Comparison of ENCODE assay signal across 8 mouse cellular contexts in the genomic region with DNA sequence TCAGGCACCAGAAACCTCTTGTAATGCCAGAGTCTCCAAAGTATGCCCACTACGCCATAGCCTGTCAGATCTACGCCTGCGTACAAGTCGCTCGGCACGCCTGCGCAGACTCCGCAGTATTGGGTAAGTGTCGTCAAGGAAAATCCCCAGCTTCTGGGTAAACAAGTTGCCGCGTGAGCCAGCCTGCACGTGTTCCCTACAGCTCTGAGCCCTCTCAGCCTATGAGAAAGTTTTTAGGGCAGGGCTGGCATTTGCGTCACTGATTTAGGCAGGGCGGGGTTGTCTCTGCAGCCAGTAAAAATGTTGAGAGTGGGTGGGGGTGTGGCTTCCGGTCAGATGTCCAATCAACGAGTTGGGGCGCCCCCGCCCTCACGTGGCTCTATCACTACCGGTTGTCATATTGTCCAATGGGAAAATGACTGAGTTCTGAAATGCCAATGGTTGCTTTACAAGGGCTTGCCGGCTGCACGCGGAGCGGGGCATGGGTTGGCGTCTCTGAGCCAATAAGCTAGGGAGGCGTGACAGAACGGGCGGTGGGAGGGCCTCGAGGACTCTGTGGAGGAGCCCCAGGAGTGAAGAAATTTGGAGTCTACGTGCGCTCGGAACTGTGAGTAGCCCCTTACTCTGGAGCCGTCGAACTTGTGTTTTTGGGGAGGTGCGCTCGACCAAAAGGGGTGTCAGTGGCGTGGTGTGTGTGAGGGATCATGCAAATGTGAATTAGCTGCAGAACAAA. TPM values are rescaled to one million over a fixed set of nuclear protein-coding genes. Genes with fewer than 3 reads are reported as not detected.
DNase-seq lines count a peak whose midpoint lies in the region; ATAC-seq and TF ChIP-seq lines count a peak whose summit lies in the region.

A gene (plus strand): TSS at position 521 of the 733 bp plus-strand sequence.

- peak; percentile 48; the same call in 1 of the 2 replicates for TF ChIP-seq POLR2A in CH12.LX (IDR thresholded peaks at IDR 0.05; ENCODE audit: low read depth, low read length)
- TF ChIP-seq POLR2A in testis, adult 2 months (IDR thresholded peaks at IDR 0.05; ENCODE audit: control insufficient read depth, low read depth, low read length): peak; percentile 90

- dilution Hi-C loops in CH12.LX (cut with MboI; ENCODE audit: extremely low pct_ligation_motif_present, extremely low pct_unique_long_range_greater_than_20kb, low sequenced_read_pairs): no loop called here

- H3K9ac ChIP-seq in CH12.LX (ENCODE audit: insufficient read depth, low read depth): peak within 1 kb of the TSS; percentile 54
- H3K9ac ChIP-seq in forebrain, embryonic 11.5 days (ENCODE audit: low read length): peak within 1 kb of the TSS; percentile 46
- peak within 1 kb of the TSS; percentile 93 for H3K9ac ChIP-seq in heart, embryonic 16.5 days (ENCODE audit: low read length)
- peak within 1 kb of the TSS; percentile 77 for H3K9ac ChIP-seq in liver, embryonic 16.5 days (ENCODE audit: low read depth, low read length)
- H3K9ac ChIP-seq in neural tube, embryonic 13.5 days: peak within 1 kb of the TSS; percentile 64

- 0% methylated on average over 37 of the region's 37 CpGs for WGBS in forebrain, embryonic 11.5 days
- under 1% methylated on average over 37 of the region's 37 CpGs for WGBS in heart, embryonic 16.5 days
- WGBS in liver, embryonic 16.5 days (ENCODE audit: insufficient replicate concordance): under 1% methylated on average over 37 of the region's 37 CpGs
- WGBS in neural tube, embryonic 13.5 days: under 1% methylated on average over 37 of the region's 37 CpGs

- DNase-seq in CH12.LX (ENCODE audit: extremely low read depth): peak; percentile 100
- DNase-seq in c-Kit-positive CD71-positive TER-119-negative erythroid progenitor cells, embryonic 14.5 days (ENCODE audit: low read depth): peak; percentile 98
- DNase-seq in forebrain, embryonic 11.5 days (ENCODE audit: low spot score): peak; percentile 99
- DNase-seq in kidney, postnatal 36 days: peak; percentile 99 to 100

- TF ChIP-seq CTCF in CH12.LX (conservative IDR thresholded peaks at IDR 0.05 in 1 of 2, IDR thresholded peaks at IDR 0.05 in 1 of 2; ENCODE audit: low read depth in 2 of 2, low read length in 2 of 2): no peak
- no peak for TF ChIP-seq CTCF in testis, adult 2 months (IDR thresholded peaks at IDR 0.05; ENCODE audit: control insufficient read depth, insufficient read depth, insufficient replicate concordance, low read depth, low read length)

- H3K27ac ChIP-seq in CH12.LX (ENCODE audit: insufficient read depth, low read depth): peak within 1 kb of the TSS; percentile 62
- H3K27ac ChIP-seq in forebrain, embryonic 11.5 days (ENCODE audit: low read depth, low read length): peak within 1 kb of the TSS; percentile 55; the same call in 1 of the 2 replicates
- peak within 1 kb of the TSS; percentile 99 for H3K27ac ChIP-seq in heart, embryonic 16.5 days (ENCODE audit: low read length)
- peak within 1 kb of the TSS; percentile 97 for H3K27ac ChIP-seq in liver, embryonic 16.5 days (ENCODE audit: low read length)
- peak within 1 kb of the TSS; percentile 88 for H3K27ac ChIP-seq in neural tube, embryonic 13.5 days (replicated peaks)
- peak within 1 kb of the TSS; percentile 96 for H3K27ac ChIP-seq in testis, adult 2 months (ENCODE audit: control insufficient read depth, insufficient read depth, low read depth, low read length)

- H3K36me3 ChIP-seq in CH12.LX (replicated peaks in 1 of 2; ENCODE audit: control insufficient read depth in 1 of 2, insufficient read depth in 1 of 2, low read length in 1 of 2): peaks cover 17 to 31% of the 10 kb centered on the region in 2 experiments
- no peaks in the 10 kb centered on the region; the same call in 1 of the 2 replicates for H3K36me3 ChIP-seq in forebrain, embryonic 11.5 days (ENCODE audit: control insufficient read depth, insufficient read depth, low read length)
- H3K36me3 ChIP-seq in heart, embryonic 16.5 days (ENCODE audit: control insufficient read depth, insufficient read depth): peaks cover 11% of the 10 kb centered on the region
- H3K36me3 ChIP-seq in liver, embryonic 16.5 days (ENCODE audit: control insufficient read depth, insufficient read depth): peaks cover 9% of the 10 kb centered on the region
- peaks cover 28% of the 10 kb centered on the region for H3K36me3 ChIP-seq in neural tube, embryonic 13.5 days
- peaks cover 2% of the 10 kb centered on the region for H3K36me3 ChIP-seq in testis, adult 2 months (ENCODE audit: control insufficient read depth, insufficient read depth, low read length)

- no peak; the same call in 1 of the 2 replicates for TF ChIP-seq EP300 in CH12.LX (IDR thresholded peaks at IDR 0.05; ENCODE audit: low read length)

- H3K27me3 ChIP-seq in CH12.LX (replicated peaks): peaks cover 6% of the 10 kb centered on the region
- H3K27me3 ChIP-seq in forebrain, embryonic 11.5 days (ENCODE audit: control insufficient read depth, insufficient read depth, low read length): no peaks in the 10 kb centered on the region
- H3K27me3 ChIP-seq in heart, embryonic 16.5 days (ENCODE audit: control insufficient read depth, insufficient read depth, low read length): no peaks in the 10 kb centered on the region
- no peaks in the 10 kb centered on the region for H3K27me3 ChIP-seq in liver, embryonic 16.5 days (ENCODE audit: control insufficient read depth, insufficient read depth, low read depth, low read length)
- no peaks in the 10 kb centered on the region; the same call in 1 of the 2 replicates for H3K27me3 ChIP-seq in neural tube, embryonic 13.5 days
- H3K27me3 ChIP-seq in testis, adult 2 months (ENCODE audit: control insufficient read depth, insufficient read depth, low read length): no peaks in the 10 kb centered on the region

- peaks cover 21% of the 10 kb centered on the region for H3K79me2 ChIP-seq in CH12.LX (replicated peaks; ENCODE audit: control insufficient read depth, extremely low read depth, insufficient read depth, poor library complexity, severe bottlenecking)

- ATAC-seq in forebrain, embryonic 11.5 days (replicated peaks; ENCODE audit: low FRiP score): peak; percentile 91
- ATAC-seq in heart, embryonic 16.5 days (replicated peaks; ENCODE audit: extremely low read depth, insufficient read depth, low FRiP score): peak; percentile 86
- peak; percentile 83 for ATAC-seq in liver, embryonic 16.5 days (ENCODE audit: low read depth)
- ATAC-seq in neural tube, embryonic 13.5 days (ENCODE audit: low read depth): peak; percentile 93

- no peaks in the 10 kb centered on the region for H3K9me3 ChIP-seq in CH12.LX (replicated peaks; ENCODE audit: low read length)
- no peaks in the 10 kb centered on the region for H3K9me3 ChIP-seq in forebrain, embryonic 11.5 days (ENCODE audit: control insufficient read depth, low read length)
- H3K9me3 ChIP-seq in heart, embryonic 16.5 days (replicated peaks; ENCODE audit: control insufficient read depth, low read length): no peaks in the 10 kb centered on the region
- no peaks in the 10 kb centered on the region for H3K9me3 ChIP-seq in liver, embryonic 16.5 days (replicated peaks; ENCODE audit: control insufficient read depth, low read length)
- H3K9me3 ChIP-seq in neural tube, embryonic 13.5 days: no peaks in the 10 kb centered on the region

- peak within 1 kb of the TSS; percentile 50 to 89 (median 66) for H3K4me3 ChIP-seq in CH12.LX (replicated peaks in 1 of 3; ENCODE audit: low read depth in 2 of 3, low read length in 2 of 3, poor library complexity in 1 of 3)
- peak within 1 kb of the TSS; percentile 41 for H3K4me3 ChIP-seq in forebrain, embryonic 11.5 days (ENCODE audit: low read depth, low read length)
- H3K4me3 ChIP-seq in heart, embryonic 16.5 days (ENCODE audit: low read length): peak within 1 kb of the TSS; percentile 76
- H3K4me3 ChIP-seq in liver, embryonic 16.5 days (ENCODE audit: low read depth, low read length): peak within 1 kb of the TSS; percentile 74
- H3K4me3 ChIP-seq in neural tube, embryonic 13.5 days: peak within 1 kb of the TSS; percentile 63
- peak within 1 kb of the TSS; percentile 93 for H3K4me3 ChIP-seq in testis, adult 2 months (ENCODE audit: control insufficient read depth, low read depth, low read length)

- peaks cover 21 to 71% of the 10 kb centered on the region in 2 experiments for H3K4me1 ChIP-seq in CH12.LX (ENCODE audit: control insufficient read depth in 1 of 2, insufficient read depth in 2 of 2)
- H3K4me1 ChIP-seq in forebrain, embryonic 11.5 days (replicated peaks; ENCODE audit: control insufficient read depth, insufficient read depth, low read length): peaks cover 34% of the 10 kb centered on the region
- peaks cover 38% of the 10 kb centered on the region for H3K4me1 ChIP-seq in heart, embryonic 16.5 days (ENCODE audit: control insufficient read depth, insufficient read depth, low read length)
- peaks cover 66% of the 10 kb centered on the region for H3K4me1 ChIP-seq in liver, embryonic 16.5 days (ENCODE audit: control insufficient read depth, low read depth, low read length)
- H3K4me1 ChIP-seq in neural tube, embryonic 13.5 days (replicated peaks): peaks cover 79% of the 10 kb centered on the region
- peaks cover 41% of the 10 kb centered on the region for H3K4me1 ChIP-seq in testis, adult 2 months (ENCODE audit: control insufficient read depth, insufficient read depth, low read length)

- in situ Hi-C loops in CH12.LX (cut with MboI; ENCODE audit: low pct_ligation_motif_present, low pct_unique_long_range_greater_than_20kb, low sequenced_read_pairs): loop anchor here (25.0 kb wide), 1 partner anchor 917 kb away; a partner anchor contains a TSS

- H3K4me2 ChIP-seq in CH12.LX (ENCODE audit: insufficient read depth, low read depth, poor library complexity, severe bottlenecking): peak within 1 kb of the TSS; percentile 93
- H3K4me2 ChIP-seq in forebrain, embryonic 11.5 days (ENCODE audit: low read depth, low read length, severe bottlenecking): peak within 1 kb of the TSS; percentile 92
- H3K4me2 ChIP-seq in heart, embryonic 16.5 days (ENCODE audit: low read depth, low read length): peak within 1 kb of the TSS; percentile 98
- H3K4me2 ChIP-seq in liver, embryonic 16.5 days (ENCODE audit: low read depth, low read length): peak within 1 kb of the TSS; percentile 96
- peak within 1 kb of the TSS; percentile 93 for H3K4me2 ChIP-seq in neural tube, embryonic 13.5 days

- TF ChIP-seq RAD21 in CH12.LX (IDR thresholded peaks at IDR 0.05; ENCODE audit: low read depth, low read length): no peak

TF ChIP-seq in CH12.LX, 34 proteins besides CTCF, POLR2A, EP300 and RAD21 (continues in another document):
- TF ChIP-seq POLR2AphosphoS2 (IDR thresholded peaks at IDR 0.05; ENCODE audit: low read depth, low read length) (0 out of 2 replicates have a peak, but pooled peaks have one; percentile 42), SMC3 (IDR thresholded peaks at IDR 0.05; ENCODE audit: low read depth, low read length) (no peak)

RNA-seq across cellular contexts. Expression of the gene that starts here (rescaled TPM):
- total RNA-seq in CH12.LX (2012; rRNA removed): 11.5 and 11.8 TPM in 2 replicates
- 2.8 and 3.2 TPM in 2 replicates for total RNA-seq in CH12.LX (2014; rRNA removed)
- polyA plus RNA-seq in CH12.LX (2012; ENCODE audit: insufficient read length, low read depth): 37.9 and 38.3 TPM in 2 replicates
- polyA plus RNA-seq in forebrain, embryonic 11.5 days (2014; fragmentation: Nextera tagmentation; extraction: Ambion mirVana): 8.2 and 10.0 TPM in 2 replicates
- polyA plus RNA-seq in heart, embryonic 16.5 days (2015; fragmentation: Nextera tagmentation; extraction: Ambion mirVana): 19.6 and 21.9 TPM in 2 replicates
- polyA plus RNA-seq in liver, embryonic 16.5 days (2015; fragmentation: Nextera tagmentation; extraction: Ambion mirVana): 6.9 and 8.5 TPM in 2 replicates
- polyA plus RNA-seq in neural tube, embryonic 13.5 days (2015; fragmentation: Nextera tagmentation; extraction: Ambion mirVana): 8.0 and 8.4 TPM in 2 replicates
- polyA plus RNA-seq in testis, adult 2 months (2012; rRNA removed): 103 and 106 TPM in 2 replicates

Comparison
In these comparisons a context has a peak if more than half of its experiments do, and no peak if none do; other contexts are left out.
1. Peak in every context shown above with its lines: DNase-seq, ATAC-seq, H3K4me3 ChIP-seq and H3K27ac ChIP-seq.
2. H3K4me3 ChIP-seq: peak in every context shown above with its lines; median percentile 93 in testis, adult 2 months; 76 in heart, embryonic 16.5 days; 74 in liver, embryonic 16.5 days; 66 in CH12.LX; 63 in neural tube, embryonic 13.5 days; 41 in forebrain, embryonic 11.5 days.